ENCODE assay signal across 17 mouse cellular contexts in the genomic region with DNA sequence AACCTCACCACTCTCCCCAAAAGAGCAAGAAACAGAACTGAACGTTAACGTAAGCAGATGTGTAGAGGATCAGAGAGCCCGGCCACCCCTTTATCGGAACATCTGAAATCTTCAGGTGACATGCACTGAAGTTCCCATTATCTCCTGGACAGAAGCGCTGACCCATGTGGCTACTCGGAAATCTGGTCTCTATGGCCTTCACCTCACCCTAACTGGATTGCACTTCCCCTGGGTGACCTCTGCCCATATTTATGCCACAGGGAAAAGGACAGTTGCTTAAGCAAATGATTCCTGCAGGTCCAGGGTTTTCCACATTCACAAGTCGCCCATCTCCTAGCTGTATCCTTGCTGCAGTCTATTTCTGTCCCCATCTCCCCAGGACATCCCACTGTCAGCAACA.
"Had no signal": no experiment of that assay in that cellular context is flagged by ENCODE, and none has a peak within 500 bp of the region (broad histone marks: within the 10 kb centered on the region; RNA-seq: fewer than 3 reads in every experiment).

No protein-coding gene starts in this region.

- H3K4me2 ChIP-seq: limb, embryonic 12.5 days; liver, embryonic 13.5 days; lung, embryonic 15.5 days; midbrain, embryonic 11.5 days; stomach, embryonic 15.5 days had no signal

- ATAC-seq: liver, postnatal 0 days had no signal

- H3K27me3 ChIP-seq: limb, embryonic 12.5 days; liver, embryonic 13.5 days; lung, embryonic 15.5 days; megakaryocyte, embryonic 14.5 days; stomach, embryonic 15.5 days had no signal

- H3K4me3 ChIP-seq: limb, embryonic 12.5 days; liver, embryonic 13.5 days; lung, embryonic 15.5 days; megakaryocyte, embryonic 14.5 days; stomach, embryonic 15.5 days had no signal

- DNase-seq: kidney, adult 9 months; kidney, postnatal 36 days; layer of hippocampus, adult 9-11 months; layer of hippocampus, postnatal 36 days; liver, embryonic 13.5 days; liver, postnatal 0 days; lung, postnatal 14 days; right cerebral cortex, postnatal 14 days; thymus, adult 2 months; thymus, postnatal 25 days had no signal

- H3K36me3 ChIP-seq: limb, embryonic 12.5 days; liver, embryonic 13.5 days; lung, embryonic 15.5 days; stomach, embryonic 15.5 days had no signal

- H3K9ac ChIP-seq: limb, embryonic 12.5 days; liver, embryonic 13.5 days; liver, postnatal 0 days; lung, embryonic 15.5 days; stomach, embryonic 15.5 days had no signal

- H3K9me3 ChIP-seq: limb, embryonic 12.5 days; liver, embryonic 13.5 days; lung, embryonic 15.5 days; megakaryocyte, embryonic 14.5 days; stomach, embryonic 15.5 days had no signal

- H3K27ac ChIP-seq: kidney, postnatal 0 days; limb, embryonic 12.5 days; liver, embryonic 13.5 days; lung, embryonic 15.5 days; macrophage; stomach, embryonic 15.5 days had no signal
